Mouse (Mus musculus): ENCODE measurements around the gene Spon2. TPM values are rescaled to one million over a fixed set of nuclear protein-coding genes. Genes with fewer than 3 reads are reported as not detected.

The Spon2 gene
- total and polyA plus RNA-seq, 2 experiments from 2014 or later: 2.3 to 4.4 TPM

GRCm38 (mm10) chr5:33203171-33203565 is 15.1 kb downstream of the Spon2 start:
- H3K9me3 ChIP-seq (ENCODE audit: low read length): no peaks in the 10 kb centered on the region
- H3K4me2 ChIP-seq (ENCODE audit: low read depth, low read length, poor library complexity, severe bottlenecking): no peak overlapping the region
- 81% methylated on average over 6 of the region's 6 CpGs for WGBS
- H3K36me3 ChIP-seq (ENCODE audit: insufficient read depth, low read length): no peaks in the 10 kb centered on the region
- no peak for TF ChIP-seq CTCF (IDR thresholded peaks at IDR 0.05)
- H3K27me3 ChIP-seq (ENCODE audit: insufficient read depth, low read length): no peaks in the 10 kb centered on the region
- no peak overlapping the region for H3K27ac ChIP-seq (ENCODE audit: low read depth, low read length)
- no peak for DNase-seq (ENCODE audit: low spot score)
- no peak for ATAC-seq (ENCODE audit: low FRiP score)
- no peak overlapping the region for H3K9ac ChIP-seq (replicated peaks; ENCODE audit: low read length, poor library complexity, severe bottlenecking)
- H3K4me3 ChIP-seq (ENCODE audit: low read depth, low read length): no peak overlapping the region
- H3K4me1 ChIP-seq (ENCODE audit: insufficient read depth, low read length): 0 out of 2 replicates have a peak, but pooled peaks cover 2% of the 10 kb centered on the region

DNA sequence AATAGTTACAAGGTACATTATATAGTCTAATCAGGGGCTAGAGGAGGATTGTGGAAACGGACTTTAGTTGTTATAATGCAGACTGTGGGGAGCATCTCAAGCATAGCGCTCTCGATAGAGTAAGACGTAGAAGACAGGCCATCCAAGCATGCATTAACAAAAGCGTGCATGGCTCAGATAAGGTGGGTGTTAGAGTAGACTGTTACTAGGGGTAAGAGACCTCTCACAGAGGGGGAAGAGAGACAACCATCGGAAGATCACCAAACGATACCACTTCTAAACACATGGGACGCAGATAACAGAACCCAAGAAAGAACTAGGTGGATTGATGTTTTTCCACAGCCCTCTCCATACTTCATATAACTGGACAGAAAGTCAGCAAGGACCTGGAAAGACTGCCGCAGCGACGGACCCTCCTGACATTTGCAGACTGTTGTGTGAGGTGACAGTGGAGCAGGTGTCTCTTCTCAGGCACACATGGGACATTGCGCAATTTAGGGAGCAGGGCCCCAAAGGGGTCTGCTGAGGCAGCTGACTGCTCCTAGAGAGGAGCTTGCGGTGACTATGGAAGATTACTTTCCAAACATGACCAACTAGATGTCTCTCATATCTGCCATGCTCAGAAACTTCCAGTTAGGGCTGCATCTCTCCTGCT is 15.6 kb downstream of the Spon2 start:
- Histone ChIP-seq H3K4me3 (ENCODE audit: low read depth, low read length) (no peak overlapping the region), H3K9ac (replicated peaks; ENCODE audit: low read length, poor library complexity, severe bottlenecking) (no peak overlapping the region), H3K4me2 (ENCODE audit: low read depth, low read length, poor library complexity, severe bottlenecking) (no peak overlapping the region), H3K36me3 (ENCODE audit: insufficient read depth, low read length) (no peaks in the 10 kb centered on the region), H3K27me3 (ENCODE audit: insufficient read depth, low read length) (no peaks in the 10 kb centered on the region), H3K4me1 (ENCODE audit: insufficient read depth, low read length) (0 out of 2 replicates have a peak, but pooled peaks cover 2% of the 10 kb centered on the region), H3K27ac (ENCODE audit: low read depth, low read length) (no peak overlapping the region), H3K9me3 (ENCODE audit: low read length) (no peaks in the 10 kb centered on the region)
- TF ChIP-seq CTCF (IDR thresholded peaks at IDR 0.05): no peak
- 84% methylated on average over 13 of the region's 13 CpGs for WGBS
- no peak for DNase-seq (ENCODE audit: low spot score)
- ATAC-seq (ENCODE audit: low FRiP score): no peak

DNA sequence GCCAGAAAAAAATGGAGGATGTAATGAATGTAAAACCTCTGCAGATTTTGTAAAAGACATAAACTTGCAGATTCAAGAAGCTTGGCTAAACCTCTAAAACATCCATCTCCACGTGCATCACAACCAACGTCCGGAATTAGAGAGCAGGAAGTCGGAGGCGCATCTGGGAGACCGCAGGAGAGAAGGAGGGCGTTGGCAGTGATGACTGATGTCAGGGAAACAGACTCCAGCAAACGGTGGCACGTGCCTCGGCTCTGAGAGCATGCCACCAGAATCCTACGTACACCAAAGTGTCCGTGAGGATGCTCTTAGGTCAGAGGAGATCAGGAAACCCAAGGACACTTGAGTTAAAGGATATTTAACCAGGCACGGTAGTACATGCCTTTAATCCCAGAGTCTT is 16.6 kb downstream of the Spon2 start:
- no peak overlapping the region for H3K9ac ChIP-seq (replicated peaks; ENCODE audit: low read length, poor library complexity, severe bottlenecking)
- no peaks in the 10 kb centered on the region for H3K9me3 ChIP-seq (ENCODE audit: low read length)
- no peak for ATAC-seq (ENCODE audit: low FRiP score)
- no peak overlapping the region for H3K4me2 ChIP-seq (ENCODE audit: low read depth, low read length, poor library complexity, severe bottlenecking)
- H3K27me3 ChIP-seq (ENCODE audit: insufficient read depth, low read length): no peaks in the 10 kb centered on the region
- 75% methylated on average over 13 of the region's 13 CpGs for WGBS
- DNase-seq (ENCODE audit: low spot score): no peak
- H3K4me3 ChIP-seq (ENCODE audit: low read depth, low read length): no peak overlapping the region
- no peaks in the 10 kb centered on the region for H3K36me3 ChIP-seq (ENCODE audit: insufficient read depth, low read length)
- 0 out of 2 replicates have a peak, but pooled peaks cover 2% of the 10 kb centered on the region for H3K4me1 ChIP-seq (ENCODE audit: insufficient read depth, low read length)
- H3K27ac ChIP-seq (ENCODE audit: low read depth, low read length): no peak overlapping the region
- TF ChIP-seq CTCF (IDR thresholded peaks at IDR 0.05): no peak

GRCm38 (mm10) chr5:33200071-33200470 is 18.2 kb downstream of the Spon2 start:
- Histone ChIP-seq H3K36me3 (ENCODE audit: insufficient read depth, low read length) (no peaks in the 10 kb centered on the region), H3K27ac (ENCODE audit: low read depth, low read length) (no peak overlapping the region), H3K9ac (replicated peaks; ENCODE audit: low read length, poor library complexity, severe bottlenecking) (no peak overlapping the region), H3K4me3 (ENCODE audit: low read depth, low read length) (no peak overlapping the region), H3K27me3 (ENCODE audit: insufficient read depth, low read length) (no peaks in the 10 kb centered on the region), H3K9me3 (ENCODE audit: low read length) (no peaks in the 10 kb centered on the region), H3K4me1 (ENCODE audit: insufficient read depth, low read length) (0 out of 2 replicates have a peak, but pooled peaks cover 2% of the 10 kb centered on the region), H3K4me2 (ENCODE audit: low read depth, low read length, poor library complexity, severe bottlenecking) (no peak overlapping the region)
- TF ChIP-seq CTCF (IDR thresholded peaks at IDR 0.05): no peak
- ATAC-seq (ENCODE audit: low FRiP score): no peak
- DNase-seq (ENCODE audit: low spot score): no peak
- WGBS: 62% methylated on average over 1 of the region's 1 CpGs

DNA sequence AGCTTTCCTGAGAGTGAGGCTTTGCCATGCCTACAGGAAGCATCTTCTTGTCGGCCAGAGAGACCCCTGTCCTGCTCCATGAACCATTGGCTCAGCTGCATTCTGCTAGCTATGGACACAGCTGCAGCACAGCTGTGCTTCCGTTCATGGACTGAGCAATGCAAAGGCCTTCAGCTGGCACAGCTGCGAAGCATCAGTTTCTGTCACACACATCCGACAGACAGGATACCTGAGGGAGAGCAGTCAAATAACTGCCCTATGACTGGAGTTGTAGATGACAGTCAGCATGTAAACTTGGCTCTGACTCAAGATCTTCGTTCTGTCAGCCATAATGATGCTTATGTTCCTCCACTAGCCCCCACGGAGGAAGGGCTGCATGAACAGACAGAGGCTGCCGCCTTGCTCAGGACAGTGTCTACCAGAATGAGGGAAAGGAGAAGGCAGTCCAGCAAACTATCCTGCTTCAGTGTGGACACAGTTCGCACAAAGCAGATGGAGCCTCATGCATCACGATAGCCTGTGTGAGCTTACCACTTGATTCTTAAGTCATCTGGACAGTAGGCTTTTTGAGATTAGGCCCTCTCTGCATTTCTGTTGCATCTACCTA is 22.9 kb downstream of the Spon2 start:
- ATAC-seq (ENCODE audit: low FRiP score) (no peak), DNase-seq (ENCODE audit: low spot score) (no peak)
- H3K4me3 ChIP-seq (ENCODE audit: low read depth, low read length): no peak overlapping the region
- WGBS: 84% methylated on average over 9 of the region's 9 CpGs
- no peaks in the 10 kb centered on the region for H3K36me3 ChIP-seq (ENCODE audit: insufficient read depth, low read length)
- H3K9me3 ChIP-seq (ENCODE audit: low read length): no peaks in the 10 kb centered on the region
- no peak overlapping the region for H3K27ac ChIP-seq (ENCODE audit: low read depth, low read length)
- no peak overlapping the region for H3K9ac ChIP-seq (replicated peaks; ENCODE audit: low read length, poor library complexity, severe bottlenecking)
- TF ChIP-seq CTCF (IDR thresholded peaks at IDR 0.05): no peak
- H3K4me1 ChIP-seq (ENCODE audit: insufficient read depth, low read length): no peaks in the 10 kb centered on the region; the same call in 1 of the 2 replicates
- no peak overlapping the region for H3K4me2 ChIP-seq (ENCODE audit: low read depth, low read length, poor library complexity, severe bottlenecking)
- no peaks in the 10 kb centered on the region for H3K27me3 ChIP-seq (ENCODE audit: insufficient read depth, low read length)

- no peak overlapping the region for H3K27ac ChIP-seq (ENCODE audit: low read depth, low read length)
- 28% methylated on average over 7 of the region's 7 CpGs for WGBS
- DNase-seq (ENCODE audit: low spot score) (no peak), ATAC-seq (ENCODE audit: low FRiP score) (no peak)
- H3K36me3 ChIP-seq (ENCODE audit: insufficient read depth, low read length): no peaks in the 10 kb centered on the region
- no peak for TF ChIP-seq CTCF (IDR thresholded peaks at IDR 0.05)
- no peaks in the 10 kb centered on the region for H3K9me3 ChIP-seq (ENCODE audit: low read length)
- H3K4me1 ChIP-seq (ENCODE audit: insufficient read depth, low read length): no peaks in the 10 kb centered on the region; the same call in 1 of the 2 replicates
- no peak overlapping the region for H3K4me3 ChIP-seq (ENCODE audit: low read depth, low read length)
- H3K27me3 ChIP-seq (ENCODE audit: insufficient read depth, low read length): no peaks in the 10 kb centered on the region
- H3K4me2 ChIP-seq (ENCODE audit: low read depth, low read length, poor library complexity, severe bottlenecking): no peak overlapping the region
- no peak overlapping the region for H3K9ac ChIP-seq (replicated peaks; ENCODE audit: low read length, poor library complexity, severe bottlenecking)
Measured at GRCm38 (mm10) chr5:33193567-33193966, 24.7 kb downstream of the Spon2 start.

Other genes starting within 250 kb of the Spon2 start
- 704 and 729 TPM in 2 replicates for gene Ywhah, start 199.6 kb downstream of the Spon2 start, total RNA-seq (2014; rRNA removed)
- gene Ywhah, start 199.6 kb downstream of the Spon2 start, polyA plus RNA-seq (2015; fragmentation: Nextera tagmentation; extraction: Ambion mirVana): 1,094 and 1,095 TPM in 2 replicates
- gene Slc5a1, start 114.2 kb downstream of the Spon2 start, total RNA-seq (2014; rRNA removed): 0.16 and 0.33 TPM in 2 replicates
- 0.10 and 0.19 TPM in 2 replicates for gene Slc5a1, start 114.2 kb downstream of the Spon2 start, polyA plus RNA-seq (2015; fragmentation: Nextera tagmentation; extraction: Ambion mirVana)
- 415 and 418 TPM in 2 replicates for gene Ctbp1, start 56.5 kb upstream of the Spon2 start, total RNA-seq (2014; rRNA removed)
- gene Ctbp1, start 56.5 kb upstream of the Spon2 start, polyA plus RNA-seq (2015; fragmentation: Nextera tagmentation; extraction: Ambion mirVana): 364 and 377 TPM in 2 replicates
- 136 and 137 TPM in 2 replicates for gene Maea, start 117.1 kb upstream of the Spon2 start, total RNA-seq (2014; rRNA removed)
- 122 and 129 TPM in 2 replicates for gene Maea, start 117.1 kb upstream of the Spon2 start, polyA plus RNA-seq (2015; fragmentation: Nextera tagmentation; extraction: Ambion mirVana)
- gene Uvssa, start 160.1 kb upstream of the Spon2 start, total RNA-seq (2014; rRNA removed): 9.5 and 11.8 TPM in 2 replicates
- gene Uvssa, start 160.1 kb upstream of the Spon2 start, polyA plus RNA-seq (2015; fragmentation: Nextera tagmentation; extraction: Ambion mirVana): 7.7 and 9.5 TPM in 2 replicates
- gene Nkx1-1, start 215.5 kb upstream of the Spon2 start, total RNA-seq (2014; rRNA removed): 0.60 and 1.0 TPM in 2 replicates
- gene Nkx1-1, start 215.5 kb upstream of the Spon2 start, polyA plus RNA-seq (2015; fragmentation: Nextera tagmentation; extraction: Ambion mirVana): 0.18 TPM in 1 of 2 replicates, not detected in the other

Measured in midbrain, postnatal 0 days (tissue).